Mouse (Mus musculus) lung, postnatal 36 days (tissue): ENCODE measurements around the gene Rps12-ps3.

ENCODE experiments used
- DNase-seq: peaks from one replicate; pipeline ENCODE4 v3.0.0; 2022; ENCODE audit warnings: mixed read lengths

Gene Rps12-ps3

GRCm38 (mm10) chr19:59352760-59353159 lies 30.7 kb downstream of the Rps12-ps3 start:
- DNase-seq, result no peak

DNA sequence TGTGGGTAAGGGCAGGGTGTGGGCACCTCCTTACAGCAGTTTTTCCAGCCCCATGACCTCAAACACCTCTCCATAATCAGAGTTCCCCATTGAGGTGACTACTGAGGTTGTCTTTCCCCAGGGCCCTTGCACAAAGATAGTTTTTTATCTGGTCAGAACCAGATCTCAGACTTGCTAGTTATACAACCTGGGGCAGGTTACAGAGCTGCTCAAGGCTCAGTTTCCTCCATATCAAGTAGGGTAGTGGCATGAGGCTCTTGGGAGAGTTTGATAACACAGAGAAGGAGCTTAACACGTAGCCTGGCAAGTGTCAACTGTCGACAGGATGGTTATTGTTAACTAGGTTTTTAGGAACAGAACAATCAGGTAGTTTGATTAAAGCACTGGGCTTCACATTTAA lies 32.8 kb downstream of the Rps12-ps3 start:
- no peak for DNase-seq

DNA sequence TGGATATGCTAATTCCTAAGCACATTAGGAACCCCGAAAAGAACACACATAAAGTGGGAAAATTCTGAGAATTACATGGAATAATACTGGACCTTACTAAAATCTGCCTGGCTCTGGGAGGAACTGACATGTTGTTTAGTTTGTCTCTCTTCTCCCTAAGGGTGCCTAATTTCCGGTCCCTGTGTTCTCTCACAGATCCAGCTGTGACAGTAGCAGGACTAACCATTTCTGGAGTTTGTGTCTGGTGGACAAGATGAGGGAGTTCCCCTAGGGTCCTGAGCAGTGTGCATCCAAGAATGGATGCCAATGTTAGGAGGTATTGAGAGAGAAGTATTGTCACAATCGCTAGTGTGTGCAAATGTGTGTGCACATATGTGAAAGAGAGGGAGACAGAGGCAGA lies 34.3 kb downstream of the Rps12-ps3 start:
- no peak for DNase-seq

GRCm38 (mm10) chr19:59356843-59357595 lies 34.9 kb downstream of the Rps12-ps3 start:
- no peak for DNase-seq

DNA sequence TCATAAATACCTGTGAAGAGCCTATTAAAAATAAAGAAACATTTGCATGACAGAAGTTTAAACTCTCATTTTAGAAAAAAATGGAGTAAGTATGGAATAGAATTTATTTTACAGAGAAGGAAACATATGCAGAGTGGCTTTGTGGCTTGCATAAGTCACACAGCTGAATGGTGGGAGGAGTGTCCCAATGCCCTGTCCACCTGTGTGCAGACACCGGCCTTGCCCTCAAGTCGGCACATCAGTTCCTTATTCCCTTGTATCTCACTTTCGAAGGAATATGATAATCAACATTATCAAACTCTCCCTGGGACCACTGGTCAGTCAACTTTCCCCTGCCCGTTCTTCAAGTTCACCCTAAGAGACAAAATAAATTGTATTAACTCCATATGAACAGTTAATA lies 35.8 kb downstream of the Rps12-ps3 start:
- no peak for DNase-seq

DNA sequence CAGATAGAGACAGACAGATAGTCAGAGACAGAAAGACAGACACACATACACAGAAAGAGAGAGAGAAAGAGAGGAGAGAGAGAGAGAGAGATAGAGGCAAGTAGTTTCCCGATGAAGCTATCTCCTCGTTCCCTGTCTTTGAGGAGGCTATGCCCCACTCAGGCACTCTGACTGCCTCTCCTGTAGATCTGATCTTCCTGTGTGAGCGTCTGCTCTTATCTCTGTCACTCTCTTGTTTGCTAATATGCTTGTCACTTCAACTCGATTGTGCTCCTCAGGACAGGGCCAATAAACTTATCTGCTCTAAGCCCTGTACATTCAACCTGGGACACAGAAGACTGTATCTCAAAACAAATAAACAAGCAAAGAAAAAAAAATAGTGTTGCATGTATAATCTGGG lies 37.1 kb downstream of the Rps12-ps3 start:
- no peak for DNase-seq

DNA sequence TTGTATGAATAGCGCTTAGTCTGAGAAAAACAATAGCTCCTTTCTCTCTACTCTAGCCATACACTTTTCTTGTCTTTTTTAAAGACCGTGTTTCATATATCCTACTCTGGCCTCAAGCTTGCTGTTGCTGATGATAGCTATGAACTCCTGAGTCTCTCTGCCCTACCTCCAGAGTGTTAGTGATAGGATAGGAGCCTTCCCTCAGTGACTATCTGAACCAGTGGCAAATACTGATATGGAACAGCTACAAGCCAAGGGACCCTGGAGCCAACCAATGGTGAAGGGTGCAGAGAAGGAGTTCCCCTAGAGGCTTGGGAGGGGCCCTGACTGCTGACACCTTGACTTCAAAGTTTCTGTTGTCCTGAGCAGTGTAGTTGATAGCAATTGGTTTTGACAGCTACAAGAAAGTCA lies 38.4 kb downstream of the Rps12-ps3 start:
- no peak for DNase-seq

DNA sequence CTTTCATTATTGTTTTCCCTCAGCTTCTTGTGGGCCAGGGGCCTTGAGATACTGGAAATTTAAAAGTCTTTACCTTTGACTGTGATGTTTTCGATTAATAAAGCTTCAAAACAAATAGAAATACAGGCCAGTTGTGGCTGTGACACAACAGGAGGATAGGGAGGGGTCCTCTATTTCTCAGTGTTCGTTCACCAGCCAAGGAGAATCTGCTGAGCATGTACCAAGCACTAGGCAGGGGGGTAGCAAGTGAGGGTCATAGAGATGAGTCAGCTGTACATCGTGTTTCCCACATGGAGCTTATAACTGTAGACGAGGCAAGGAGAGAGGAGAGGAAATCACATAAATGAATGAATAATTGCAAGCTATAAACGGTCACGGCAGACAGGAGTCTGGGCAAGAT lies 40.6 kb downstream of the Rps12-ps3 start:
- no peak for DNase-seq

GRCm38 (mm10) chr19:59363666-59364065 lies 41.6 kb downstream of the Rps12-ps3 start:
- no peak for DNase-seq

- DNase-seq, result no peak
Observed at GRCm38 (mm10) chr19:59366724-59367123, 44.6 kb downstream of the Rps12-ps3 start.

DNA sequence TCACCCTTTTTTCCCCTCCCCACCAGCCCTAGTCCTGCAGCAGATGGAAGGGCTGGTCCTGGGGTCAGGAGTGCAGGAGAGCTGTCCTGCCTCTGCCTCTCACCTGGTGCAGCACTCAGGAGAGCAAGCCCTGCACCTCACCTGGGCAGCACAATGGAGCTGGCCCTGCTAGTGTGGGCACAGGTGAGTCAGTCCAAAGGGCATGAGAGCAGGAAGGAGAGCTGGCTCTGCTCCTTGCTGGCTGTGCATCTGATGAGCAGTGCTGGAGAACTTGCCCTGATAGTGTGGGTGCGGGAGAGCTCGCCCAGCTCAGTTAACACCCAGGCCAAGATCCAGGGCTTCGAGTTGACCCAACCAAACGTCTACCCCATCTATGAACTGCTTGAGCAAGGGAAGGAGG lies 45.8 kb downstream of the Rps12-ps3 start:
- DNase-seq, result no peak

DNA sequence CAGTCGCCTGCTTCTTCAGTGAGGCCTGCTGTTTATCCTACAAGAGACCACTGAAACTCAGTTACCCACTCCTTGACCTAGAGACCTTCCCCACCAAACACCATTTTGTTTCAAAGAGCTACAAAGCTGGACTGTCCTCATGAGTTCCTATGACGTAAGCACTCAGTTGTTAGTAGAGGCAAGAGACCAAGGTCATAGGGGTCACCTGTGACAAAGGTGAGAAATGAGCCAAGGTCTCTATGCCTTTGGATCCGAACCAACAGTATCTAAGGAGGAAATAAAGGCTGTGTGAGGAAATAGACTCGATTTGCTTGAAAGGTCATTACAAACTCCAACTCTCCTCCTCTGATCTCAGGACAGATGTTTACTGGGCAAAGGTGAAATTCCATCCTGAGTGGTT lies 48.9 kb downstream of the Rps12-ps3 start:
- DNase-seq, result no peak
